Mouse (Mus musculus): Measurements from ENCODE around the gene Olfr325.

- TF ChIP-seq CTCF (conservative IDR thresholded peaks at IDR 0.05; ENCODE audit: insufficient read depth, insufficient read length, low read depth, low read length) (no peak), POLR2A (IDR thresholded peaks at IDR 0.05; ENCODE audit: low read depth, low read length) (no peak)
Measured at GRCm38 (mm10) chr11:58605228-58605627, 27.7 kb downstream of the Olfr325 start.
